Mouse (Mus musculus): ENCODE data around the gene Zfp970.
"Not testable (repeated sequence)": the region's sequence is repeated elsewhere in the genome, so short reads cannot be mapped to it uniquely, and the experiment has no call there.

The Zfp970 gene

GRCm38 (mm10) chr2:177464676-177465075 is at the start of gene Zfp970:
Gene Zfp970, plus strand, starts transcription at chr2:177464733.
- not testable (repeated sequence) for DNase-seq (ENCODE audit: low read depth, low spot score)

- DNase-seq (ENCODE audit: low read depth, low spot score), result not testable (repeated sequence)
These were observed 3.7 kb downstream of the Zfp970 start for GRCm38 (mm10) chr2:177468222-177468621.

GRCm38 (mm10) chr2:177472261-177472660 is 7.7 kb downstream of the Zfp970 start:
- not testable (repeated sequence) for DNase-seq (ENCODE audit: low read depth, low spot score)

- DNase-seq (ENCODE audit: low read depth, low spot score), result not testable (repeated sequence)
These were observed 17.4 kb downstream of the Zfp970 start for GRCm38 (mm10) chr2:177481971-177482370.

GRCm38 (mm10) chr2:177483238-177483948 is 18.9 kb downstream of the Zfp970 start:
- DNase-seq (ENCODE audit: low read depth, low spot score), result not testable (repeated sequence)

- DNase-seq (ENCODE audit: low read depth, low spot score), result peak; percentile 11
These were observed 33.5 kb downstream of the Zfp970 start, which contains the start of gene Gm14403 for GRCm38 (mm10) chr2:177498067-177498466. Gene Gm14403, plus strand, starts transcription at chr2:177498215.

GRCm38 (mm10) chr2:177499182-177499581 is 34.6 kb downstream of the Zfp970 start:
- DNase-seq (ENCODE audit: low read depth, low spot score), result not testable (repeated sequence)

GRCm38 (mm10) chr2:177505211-177505719 is 40.7 kb downstream of the Zfp970 start:
- DNase-seq (ENCODE audit: low read depth, low spot score), result not testable (repeated sequence)

- not testable (repeated sequence) for DNase-seq (ENCODE audit: low read depth, low spot score)
These were observed 46.8 kb downstream of the Zfp970 start for GRCm38 (mm10) chr2:177511381-177511780.

GRCm38 (mm10) chr2:177511972-177512371 is 47.4 kb downstream of the Zfp970 start:
- DNase-seq (ENCODE audit: low read depth, low spot score), result not testable (repeated sequence)

- DNase-seq (ENCODE audit: low read depth, low spot score), result not testable (repeated sequence)
These were observed 49.5 kb downstream of the Zfp970 start for GRCm38 (mm10) chr2:177513991-177514479.

GRCm38 (mm10) chr2:177517746-177518145 is 53.2 kb downstream of the Zfp970 start:
- DNase-seq (ENCODE audit: low read depth, low spot score), result not testable (repeated sequence)

GRCm38 (mm10) chr2:177518354-177518753 is 53.8 kb downstream of the Zfp970 start:
- not testable (repeated sequence) for DNase-seq (ENCODE audit: low read depth, low spot score)

GRCm38 (mm10) chr2:177518960-177519359 is 54.4 kb downstream of the Zfp970 start:
- DNase-seq (ENCODE audit: low read depth, low spot score), result not testable (repeated sequence)

GRCm38 (mm10) chr2:177520035-177520434 is 55.5 kb downstream of the Zfp970 start:
- DNase-seq (ENCODE audit: low read depth, low spot score), result no peak

- no peak for DNase-seq (ENCODE audit: low read depth, low spot score)
These were observed 58.5 kb downstream of the Zfp970 start for GRCm38 (mm10) chr2:177523061-177523460.

GRCm38 (mm10) chr2:177523674-177524073 is 59.1 kb downstream of the Zfp970 start:
- not testable (repeated sequence) for DNase-seq (ENCODE audit: low read depth, low spot score)

GRCm38 (mm10) chr2:177524171-177524570 is 59.6 kb downstream of the Zfp970 start:
- not testable (repeated sequence) for DNase-seq (ENCODE audit: low read depth, low spot score)

Data from telencephalon, adult 2 months (tissue).